Mouse (Mus musculus) layer of hippocampus, adult 2 months (tissue): Measurements from ENCODE around the gene Slc25a27. TPM values are rescaled to one million over a fixed set of nuclear protein-coding genes. Genes with fewer than 3 reads are reported as not detected.

Experiments used
- DNase-seq, 2 experiments: peaks; one replicate each; pipeline ENCODE4 v3.0.0; 2022; ENCODE audit warnings: low spot score in 2 of 2
- H3K27ac ChIP-seq: fragments of 200-600 bp; 2 replicates; pipeline ENCODE4 v1.8.1; 2022
- H3K4me3 ChIP-seq: fragments of 200-600 bp; 2 replicates; pipeline ENCODE4 v1.8.1; 2022; ENCODE audit warnings: mild to moderate bottlenecking
- CTCF ChIP-seq: fragments of 200-600 bp; conservative IDR thresholded peaks from 2 replicates; pipeline ENCODE4 v1.8.1; 2022; ENCODE audit warnings: antibody characterized with exemption, mild to moderate bottlenecking, moderate library complexity
- total RNA-seq, 2 experiments: library from RNA; stranded (reverse); gene quantifications; 2 replicates each; pipeline ENCODE4 v1.2.3; 2021

Gene Slc25a27
- total RNA-seq, 2 experiments from 2014 or later: 38.0 to 42.9 TPM

- no peak for TF ChIP-seq CTCF
- DNase-seq: no peak
- Histone ChIP-seq H3K27ac (no peak overlapping the region), H3K4me3 (no peak overlapping the region)
Measured at GRCm38 (mm10) chr17:43637146-43637545, 29.9 kb downstream of the Slc25a27 start.

- H3K27ac ChIP-seq: no peak overlapping the region
- no peak for DNase-seq
- no peak for TF ChIP-seq CTCF
- peak overlapping the region; percentile 50; the same call in 1 of the 2 replicates for H3K4me3 ChIP-seq
Measured at GRCm38 (mm10) chr17:43630427-43630760, 36.6 kb downstream of the Slc25a27 start.

DNA sequence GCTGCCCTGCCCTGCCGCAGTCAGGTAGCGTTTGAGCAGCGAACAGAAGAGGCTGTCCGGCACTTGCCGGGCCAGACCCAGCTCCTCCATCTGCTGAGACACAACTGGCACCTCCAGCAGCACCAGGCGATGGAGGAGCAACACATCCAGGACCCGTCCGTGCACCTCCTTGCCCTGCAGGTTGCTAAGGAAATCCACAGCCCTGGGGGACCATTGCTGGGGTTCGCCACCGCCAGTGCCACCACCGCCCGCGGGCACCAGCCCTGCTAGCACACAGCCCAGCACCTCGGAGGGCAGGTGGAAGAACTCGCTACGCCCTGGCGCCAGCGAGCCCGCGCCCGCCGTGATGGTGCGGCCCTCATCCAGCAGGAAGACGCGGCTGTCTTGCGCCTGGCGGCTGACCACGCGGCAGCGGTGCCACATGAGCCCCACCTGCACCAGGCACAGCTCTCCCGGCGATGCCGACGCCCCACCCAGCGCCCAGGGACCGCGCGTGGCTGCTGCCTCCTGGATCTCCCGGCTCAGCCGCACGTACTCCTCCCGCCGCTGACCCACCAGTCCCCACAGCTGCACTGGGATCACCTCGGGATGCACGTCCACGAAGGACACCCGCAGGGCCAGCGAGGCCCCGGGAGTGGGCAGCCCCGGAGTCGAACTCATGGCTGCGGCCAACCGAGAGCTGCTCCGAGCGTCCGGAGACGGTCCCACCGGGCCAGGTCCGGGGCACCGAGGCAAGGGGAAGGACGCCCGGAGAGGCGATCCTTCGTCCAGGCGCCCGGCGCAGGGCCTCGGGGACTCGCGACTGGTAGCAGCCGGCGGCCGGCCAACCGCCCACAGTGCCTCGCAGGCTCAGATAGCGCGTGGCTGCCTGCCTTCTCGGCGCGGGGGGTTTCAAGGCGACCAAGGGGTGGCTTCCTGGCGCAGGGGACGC lies 37.3 kb downstream of the Slc25a27 start, which contains the start of gene Tdrd6:
Gene Tdrd6 (minus strand): TSS at position 804 of the 931 bp plus-strand sequence.
- no peak within 1 kb of the TSS for H3K27ac ChIP-seq
- DNase-seq: no peak
- H3K4me3 ChIP-seq: peak within 1 kb of the TSS; percentile 50
- TF ChIP-seq CTCF: no peak

GRCm38 (mm10) chr17:43629026-43629495 lies 38.0 kb downstream of the Slc25a27 start:
- Histone ChIP-seq H3K27ac (no peak overlapping the region), H3K4me3 (no peak overlapping the region)
- TF ChIP-seq CTCF: no peak
- DNase-seq: no peak

- no peak overlapping the region for H3K4me3 ChIP-seq
Measured at GRCm38 (mm10) chr17:43628246-43628645, 38.8 kb downstream of the Slc25a27 start.

DNA sequence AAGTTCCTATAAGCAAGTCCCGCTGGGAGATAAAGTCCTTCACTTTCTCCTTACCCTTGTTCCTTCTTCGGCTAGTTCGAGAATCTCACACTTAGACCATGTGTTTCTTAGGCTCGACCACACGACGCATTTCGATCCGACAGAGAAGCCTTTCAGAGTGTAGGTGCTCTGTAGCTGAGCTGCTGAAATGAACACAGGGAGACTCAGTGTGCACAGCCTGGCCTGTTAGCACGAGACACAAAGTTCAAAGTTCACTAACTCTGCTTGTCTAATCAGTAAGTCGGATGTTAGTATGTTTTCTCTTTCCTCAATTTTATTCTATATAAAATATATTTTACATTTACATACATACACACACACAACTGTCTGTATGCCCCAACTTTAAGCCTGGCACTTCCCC lies 44.9 kb downstream of the Slc25a27 start:
- no peak overlapping the region for H3K4me3 ChIP-seq
- TF ChIP-seq CTCF: no peak
- no peak for DNase-seq
- H3K27ac ChIP-seq: no peak overlapping the region

More at GRCm38 (mm10) chr17:43628246-43628645, 38.8 kb downstream of the Slc25a27 start:
- H3K27ac ChIP-seq: no peak overlapping the region
- TF ChIP-seq CTCF: no peak
- no peak for DNase-seq

- Histone ChIP-seq H3K4me3 (no peak overlapping the region), H3K27ac (no peak overlapping the region)
- no peak for TF ChIP-seq CTCF
- DNase-seq: no peak
Measured at GRCm38 (mm10) chr17:43619156-43619555, 47.9 kb downstream of the Slc25a27 start.

DNA sequence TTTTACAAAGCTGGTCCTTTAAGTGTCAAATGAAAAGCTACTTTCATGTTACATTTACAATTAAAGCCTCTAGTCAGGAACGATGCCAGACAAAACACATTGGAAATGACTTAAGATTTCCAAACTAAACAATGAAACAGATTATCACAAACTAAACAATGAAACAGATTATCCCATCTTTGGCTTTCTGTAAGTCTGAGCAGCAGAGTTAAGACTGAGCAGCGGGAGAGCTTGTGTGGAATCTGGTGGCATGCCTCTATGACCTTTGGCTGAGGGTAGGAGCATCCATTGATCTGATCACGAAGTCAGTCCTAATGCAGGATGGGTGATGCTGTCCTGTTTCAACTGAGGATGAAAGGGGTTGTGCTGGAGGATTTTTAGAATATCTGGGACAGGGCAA lies 54.8 kb downstream of the Slc25a27 start:
- DNase-seq: no peak
- TF ChIP-seq CTCF: no peak

GRCm38 (mm10) chr17:43611586-43611985 lies 55.4 kb downstream of the Slc25a27 start:
- peak; percentile 48 to 65 for DNase-seq
- TF ChIP-seq CTCF: peak; percentile 90
- H3K27ac ChIP-seq: no peak overlapping the region
- no peak overlapping the region for H3K4me3 ChIP-seq

More for the DNA sequence above, 54.8 kb downstream of the Slc25a27 start:
- Histone ChIP-seq H3K4me3 (no peak overlapping the region), H3K27ac (no peak overlapping the region)

GRCm38 (mm10) chr17:43606704-43607103 lies 60.3 kb downstream of the Slc25a27 start:
- DNase-seq: peak; percentile 33 to 74
- peak; percentile 96 for TF ChIP-seq CTCF
- Histone ChIP-seq H3K4me3 (no peak overlapping the region), H3K27ac (no peak overlapping the region)

DNA sequence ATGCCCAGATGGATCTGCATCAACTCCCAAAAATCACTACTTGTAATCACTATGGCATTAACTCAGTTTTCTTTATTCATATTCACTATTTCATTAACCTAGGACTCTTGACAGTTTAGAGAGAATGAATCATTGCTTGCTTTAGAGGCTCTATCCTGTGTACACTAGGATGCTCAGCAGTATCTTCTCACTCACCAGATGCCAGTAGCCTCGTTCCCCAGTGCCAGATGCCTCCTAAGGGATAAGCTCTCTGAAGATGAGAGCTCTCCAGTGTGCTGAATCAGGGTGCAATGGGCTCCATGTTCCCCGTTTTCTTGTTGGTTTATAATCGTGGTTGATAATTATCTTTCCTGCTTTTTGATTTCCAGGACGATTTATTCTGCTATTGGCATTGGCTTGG lies 68.3 kb downstream of the Slc25a27 start:
- Histone ChIP-seq H3K27ac (no peak overlapping the region), H3K4me3 (no peak overlapping the region)
- TF ChIP-seq CTCF: no peak
- no peak for DNase-seq

DNA sequence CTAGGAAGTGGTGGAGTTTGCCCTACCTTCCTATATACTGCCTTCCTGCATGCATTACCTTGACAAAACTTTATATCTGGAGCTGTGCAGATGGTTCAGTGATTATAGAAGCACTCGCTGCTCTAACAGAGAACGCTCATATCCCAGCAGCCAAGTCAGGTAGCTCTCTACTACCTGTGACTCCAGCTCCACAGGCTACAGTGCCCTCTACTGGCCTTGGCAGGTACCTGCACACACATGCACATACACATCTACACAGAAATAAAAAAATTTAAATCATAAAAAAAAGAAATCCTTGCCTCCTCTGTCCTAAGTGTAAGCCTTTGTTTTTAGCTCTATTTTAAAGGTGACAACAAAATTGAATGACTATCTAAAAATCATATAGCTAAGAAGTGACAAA lies 69.3 kb downstream of the Slc25a27 start:
- no peak for DNase-seq
- peak; percentile 55 for TF ChIP-seq CTCF
- Histone ChIP-seq H3K4me3 (no peak overlapping the region), H3K27ac (no peak overlapping the region)
